Mouse (Mus musculus) retina, postnatal 7 days (tissue): Measurements from ENCODE around the gene Fads1.
A peak's percentile ranks its signal among the peaks of the same experiment; 100 is the strongest.

Source experiments
- DNase-seq: peaks from one replicate; pipeline ENCODE4 v3.0.0-alpha.2; 2012; ENCODE audit warnings: low read depth, low spot score

The Fads1 gene

GRCm38 (mm10) chr19:10210885-10211284, 28.2 kb downstream of the Fads1 start:
- DNase-seq: no peak

GRCm38 (mm10) chr19:10213796-10214471, 31.2 kb downstream of the Fads1 start:
- no peak for DNase-seq

GRCm38 (mm10) chr19:10216101-10216500, 33.4 kb downstream of the Fads1 start:
- no peak for DNase-seq

GRCm38 (mm10) chr19:10219108-10219507, 36.4 kb downstream of the Fads1 start:
- DNase-seq: peak; percentile 41

- no peak for DNase-seq
These were observed 36.9 kb downstream of the Fads1 start for GRCm38 (mm10) chr19:10219593-10219992.

GRCm38 (mm10) chr19:10221585-10221984, 38.9 kb downstream of the Fads1 start:
- no peak for DNase-seq

- DNase-seq: no peak
These were observed 40.0 kb downstream of the Fads1 start for GRCm38 (mm10) chr19:10222656-10223055.

GRCm38 (mm10) chr19:10223561-10223960, 40.9 kb downstream of the Fads1 start:
- no peak for DNase-seq

GRCm38 (mm10) chr19:10224637-10225453, 42.2 kb downstream of the Fads1 start:
- no peak for DNase-seq

- no peak for DNase-seq
These were observed 43.1 kb downstream of the Fads1 start for GRCm38 (mm10) chr19:10225767-10226166.

GRCm38 (mm10) chr19:10231016-10231415, 48.3 kb downstream of the Fads1 start:
- DNase-seq: no peak

- no peak for DNase-seq
These were observed 49.2 kb downstream of the Fads1 start for GRCm38 (mm10) chr19:10231871-10232270.

GRCm38 (mm10) chr19:10232327-10233017, 49.8 kb downstream of the Fads1 start:
- DNase-seq: no peak

GRCm38 (mm10) chr19:10235784-10236565, 53.3 kb downstream of the Fads1 start:
- no peak for DNase-seq

GRCm38 (mm10) chr19:10238477-10238876, 55.8 kb downstream of the Fads1 start:
- DNase-seq: no peak

- DNase-seq: no peak
These were observed 56.7 kb downstream of the Fads1 start for GRCm38 (mm10) chr19:10239419-10239818.

GRCm38 (mm10) chr19:10239975-10240653, 57.4 kb downstream of the Fads1 start:
- DNase-seq: no peak

GRCm38 (mm10) chr19:10240654-10241305, 58.1 kb downstream of the Fads1 start, which contains the start of gene Myrf:
Myrf (minus strand) TSS chr19:10240748.
- DNase-seq: peak; percentile 66

- DNase-seq: no peak
These were observed 60.2 kb downstream of the Fads1 start for GRCm38 (mm10) chr19:10242916-10243315.

GRCm38 (mm10) chr19:10244183-10244582, 61.5 kb downstream of the Fads1 start:
- no peak for DNase-seq
